Mouse (Mus musculus) C2C12 (cell line): ENCODE results near the gene Cisd3. TPM values are rescaled to one million over a fixed set of nuclear protein-coding genes. Genes with fewer than 3 reads are reported as not detected.

ENCODE experiments used
- H3K27me3 ChIP-seq: one replicate; pipeline ENCODE4 v1.6.1; 2011; ENCODE audit not compliant: control insufficient read depth, insufficient read depth, insufficient read length
- H3K36me3 ChIP-seq: one replicate; pipeline ENCODE4 v1.6.1; 2011; ENCODE audit not compliant: control insufficient read depth, insufficient read depth
- H3K4me3 ChIP-seq: one replicate; pipeline ENCODE4 v1.5.1; 2011; ENCODE audit warnings: mild to moderate bottlenecking, control low read depth; ENCODE audit not compliant: poor library complexity, insufficient read depth, severe bottlenecking
- H3K79me2 ChIP-seq: one replicate; pipeline ENCODE4 v1.6.1; 2011; ENCODE audit not compliant: control insufficient read depth, insufficient read depth
- H3K79me3 ChIP-seq: one replicate; pipeline ENCODE4 v1.6.1; 2011; ENCODE audit warnings: low read depth, control low read depth
- H3ac ChIP-seq: one replicate; pipeline ENCODE3; 2011; ENCODE audit warnings: low read depth; ENCODE audit not compliant: control insufficient read depth, insufficient read length
- CEBPB ChIP-seq: IDR thresholded peaks from one replicate; pipeline ENCODE4 v1.6.1; 2011; ENCODE audit warnings: low read depth, mild to moderate bottlenecking, control low read depth, moderate library complexity
- CTCF ChIP-seq: IDR thresholded peaks from one replicate; pipeline ENCODE4 v1.5.1; 2011; ENCODE audit not compliant: control insufficient read depth, insufficient read depth, insufficient read length
- FOSL1 ChIP-seq: IDR thresholded peaks from one replicate; pipeline ENCODE4 v1.8.0; 2011; ENCODE audit warnings: mild to moderate bottlenecking, low read length; ENCODE audit not compliant: poor library complexity, insufficient read depth, severe bottlenecking
- MAX ChIP-seq: IDR thresholded peaks from one replicate; pipeline ENCODE4 v1.6.1; 2011; ENCODE audit warnings: mild to moderate bottlenecking, control low read depth
- MYOD1 ChIP-seq: IDR thresholded peaks from one replicate; pipeline ENCODE4 v1.6.1; 2011; ENCODE audit warnings: low read depth; ENCODE audit not compliant: control insufficient read depth, insufficient read length
- MYOG ChIP-seq: IDR thresholded peaks from one replicate; pipeline ENCODE4 v1.6.1; 2011; ENCODE audit not compliant: control insufficient read depth, insufficient read length; ENCODE audit errors: extremely low read depth
- USF1 ChIP-seq: IDR thresholded peaks from one replicate; pipeline ENCODE4 v1.6.1; 2011; ENCODE audit warnings: low read depth, mild to moderate bottlenecking, control low read depth, moderate library complexity
- polyA plus RNA-seq: library from polyadenylated mRNA; unstranded; fragments of >200 nt; fragmentation: generic; extraction: Trizol; gene quantifications from one replicate; pipeline ENCODE4 v1.2.1, GENCODE M21; 2012; ENCODE audit warnings: missing spikeins

Gene Cisd3
- polyA plus RNA-seq, 1 experiment: 110 TPM

DNA sequence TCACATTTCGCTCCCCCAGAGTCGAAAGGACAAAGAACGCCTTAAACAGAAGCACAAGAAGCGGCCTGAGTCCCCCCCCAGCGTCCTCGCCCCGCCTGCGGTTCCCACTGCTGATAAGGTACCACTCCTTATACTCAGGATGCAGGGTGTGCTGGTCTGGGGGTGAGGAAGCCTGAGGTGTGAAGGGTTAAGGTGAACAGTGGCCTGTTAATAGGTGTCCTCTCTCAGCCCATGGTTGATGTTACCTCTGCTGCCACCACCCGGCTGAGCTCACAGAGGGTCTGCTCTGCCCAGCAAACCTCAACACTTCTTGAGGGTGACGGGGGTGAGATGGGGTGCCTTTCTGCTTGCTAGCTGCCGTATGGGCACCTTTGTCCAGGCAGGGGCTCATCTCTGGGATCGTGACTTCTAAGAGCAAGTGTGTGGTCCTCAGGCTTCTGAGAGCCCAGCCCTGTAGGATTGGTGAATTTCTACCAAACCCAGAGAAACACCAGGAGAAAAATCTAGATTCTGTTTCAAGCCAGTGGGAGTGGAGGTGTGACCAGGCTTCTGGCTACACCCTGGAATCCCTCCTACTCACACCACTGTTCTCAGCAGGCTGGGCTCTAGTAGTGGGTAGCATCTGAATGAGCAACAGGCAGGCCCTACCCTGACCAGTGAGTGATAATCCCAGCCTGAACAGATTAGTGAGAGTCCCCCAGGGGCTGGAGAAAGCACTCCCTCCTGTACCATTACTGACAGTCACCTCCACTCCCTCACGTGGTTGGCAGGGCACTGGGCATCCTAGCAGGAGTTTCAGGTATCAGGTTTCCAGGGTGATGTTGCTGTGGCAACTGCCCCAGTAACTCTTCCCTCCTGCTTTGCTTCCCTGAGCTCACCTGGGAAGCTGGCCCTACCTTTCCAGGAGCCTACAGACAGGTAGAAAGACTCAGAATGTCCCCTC, 15.1 kb upstream of the Cisd3 start:
- peaks cover 12% of the 10 kb centered on the region for H3K79me2 ChIP-seq

DNA sequence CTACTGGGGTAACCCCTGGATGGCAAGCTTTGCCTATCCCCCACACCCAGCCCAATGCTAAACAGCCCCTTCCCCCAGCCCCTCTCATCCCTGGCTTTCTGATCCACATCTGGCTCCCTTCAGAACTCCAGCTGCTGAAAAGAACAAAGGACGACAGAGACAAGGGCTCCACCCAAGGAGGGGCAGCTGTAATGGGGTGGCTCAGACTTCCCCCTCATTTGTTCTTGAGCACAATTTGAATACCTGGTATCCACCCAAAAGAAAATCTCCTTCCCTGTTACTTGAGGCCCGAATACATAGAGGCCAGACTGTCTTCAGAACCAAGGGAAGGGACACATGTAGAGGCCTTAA, 14.5 kb upstream of the Cisd3 start:
- Histone ChIP-seq H3K79me2 (peaks cover 6% of the 10 kb centered on the region), H3K4me3 (no peak overlapping the region), H3K79me3 (no peaks in the 10 kb centered on the region), H3K27me3 (no peaks in the 10 kb centered on the region), H3ac (no peak overlapping the region), H3K36me3 (peaks cover 58% of the 10 kb centered on the region)
- no peak for TF ChIP-seq USF1
- TF ChIP-seq FOSL1: no peak
- no peak for TF ChIP-seq MYOD1
- no peak for TF ChIP-seq CEBPB
- no peak for TF ChIP-seq MAX
- TF ChIP-seq CTCF: no peak
- TF ChIP-seq MYOG: no peak

More for the DNA sequence above, 15.1 kb upstream of the Cisd3 start:
- TF ChIP-seq MAX (no peak), CEBPB (no peak), MYOG (no peak), MYOD1 (no peak), CTCF (no peak), USF1 (no peak), FOSL1 (no peak)
- H3K27me3 ChIP-seq: no peaks in the 10 kb centered on the region
- H3ac ChIP-seq: no peak overlapping the region
- peaks cover 4% of the 10 kb centered on the region for H3K79me3 ChIP-seq
- no peak overlapping the region for H3K4me3 ChIP-seq
- H3K36me3 ChIP-seq: peaks cover 59% of the 10 kb centered on the region

DNA sequence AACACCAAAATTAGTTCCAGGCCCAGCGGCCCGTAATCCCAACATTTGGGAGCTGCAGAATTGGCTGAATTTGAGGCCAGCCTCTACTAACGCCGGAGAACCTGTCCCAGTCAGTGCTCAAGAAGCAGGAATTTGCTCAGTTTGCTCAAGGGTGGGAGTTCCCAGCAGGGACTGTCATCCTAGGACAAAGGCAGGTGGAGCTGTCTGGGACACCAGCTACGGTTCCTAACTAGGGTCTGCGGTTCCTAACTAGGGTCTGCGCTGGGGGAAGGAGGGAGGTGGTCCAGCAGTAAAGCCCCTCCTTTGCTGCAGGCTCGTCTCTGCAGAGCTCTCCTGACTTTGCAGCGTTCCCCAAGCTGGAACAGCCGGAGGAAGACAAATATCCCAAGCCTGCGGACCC, 12.5 kb upstream of the Cisd3 start:
- Histone ChIP-seq H3K27me3 (no peaks in the 10 kb centered on the region), H3K36me3 (peaks cover 54% of the 10 kb centered on the region), H3K79me3 (no peaks in the 10 kb centered on the region), H3K79me2 (no peaks in the 10 kb centered on the region), H3ac (no peak overlapping the region), H3K4me3 (no peak overlapping the region)
- TF ChIP-seq FOSL1: no peak
- no peak for TF ChIP-seq CTCF
- no peak for TF ChIP-seq MYOG
- no peak for TF ChIP-seq MAX
- no peak for TF ChIP-seq MYOD1
- TF ChIP-seq USF1: no peak
- TF ChIP-seq CEBPB: no peak

DNA sequence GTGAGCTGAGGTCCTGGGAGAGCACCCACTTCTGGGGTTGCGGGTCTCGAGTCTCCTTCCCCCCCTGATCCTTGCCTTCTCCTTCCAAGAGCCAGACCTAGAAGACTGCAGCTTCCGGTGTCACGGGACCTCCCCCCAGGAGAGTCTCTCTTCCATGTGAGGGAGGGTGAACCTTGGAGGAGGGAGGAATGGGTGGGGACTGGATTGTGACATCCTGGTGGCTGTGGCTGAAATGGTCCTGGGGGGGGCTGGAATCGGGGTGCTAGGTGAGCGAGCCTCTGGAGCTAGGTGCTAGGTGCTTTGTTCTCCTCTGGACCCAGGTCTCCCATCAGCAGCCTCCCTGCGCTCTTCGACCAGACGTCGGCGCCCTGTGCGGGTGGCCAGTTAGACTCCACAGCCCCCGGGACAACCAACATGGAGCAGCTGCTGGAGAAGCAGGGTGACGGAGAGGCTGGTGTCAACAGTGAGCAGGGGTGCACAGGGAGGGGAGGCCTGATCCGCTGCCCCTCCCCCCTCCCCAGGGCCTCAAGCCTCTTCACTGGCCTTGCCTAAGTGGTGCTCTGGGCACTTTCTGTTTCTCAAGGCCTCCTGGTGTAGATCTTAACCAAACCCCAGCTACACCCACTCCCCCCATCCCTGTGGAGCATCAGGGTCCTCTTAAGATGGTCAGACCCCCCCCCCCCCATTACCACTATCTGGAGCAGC, 9.4 kb upstream of the Cisd3 start:
- Histone ChIP-seq H3K4me3 (no peak overlapping the region), H3K79me3 (no peaks in the 10 kb centered on the region), H3K27me3 (no peaks in the 10 kb centered on the region), H3K79me2 (no peaks in the 10 kb centered on the region), H3K36me3 (peaks cover 65% of the 10 kb centered on the region), H3ac (no peak overlapping the region)
- no peak for TF ChIP-seq CEBPB
- TF ChIP-seq USF1: no peak
- TF ChIP-seq MAX: no peak
- no peak for TF ChIP-seq MYOG
- TF ChIP-seq CTCF: no peak
- no peak for TF ChIP-seq FOSL1
- no peak for TF ChIP-seq MYOD1

DNA sequence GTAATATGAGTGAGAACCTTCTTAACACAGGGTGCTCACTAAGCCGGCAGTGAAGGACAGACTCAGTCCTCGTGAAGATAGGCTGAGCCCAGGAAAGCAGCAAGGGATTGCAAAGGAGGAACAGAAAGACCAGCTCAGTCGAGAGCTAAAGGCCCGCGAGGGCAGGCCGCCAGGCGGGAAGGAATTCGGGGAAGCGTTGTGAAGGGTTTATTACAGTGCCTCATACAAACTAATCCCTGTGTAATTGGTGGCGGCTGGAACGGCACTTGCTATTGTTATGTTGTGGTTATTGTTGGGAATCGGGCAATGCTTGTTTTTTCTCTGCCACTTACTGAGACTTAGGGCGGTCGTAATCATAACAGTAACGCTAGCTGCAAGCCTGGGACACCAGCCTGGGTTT, 8.2 kb upstream of the Cisd3 start:
- no peaks in the 10 kb centered on the region for H3K79me2 ChIP-seq
- H3K36me3 ChIP-seq: peaks cover 60% of the 10 kb centered on the region
- TF ChIP-seq CEBPB: no peak
- TF ChIP-seq USF1: no peak
- TF ChIP-seq MYOG: no peak
- no peak for TF ChIP-seq MYOD1
- TF ChIP-seq MAX: no peak
- no peak for TF ChIP-seq FOSL1
- TF ChIP-seq CTCF: no peak
- no peak overlapping the region for H3ac ChIP-seq
- H3K27me3 ChIP-seq: no peaks in the 10 kb centered on the region
- no peak overlapping the region for H3K4me3 ChIP-seq
- H3K79me3 ChIP-seq: no peaks in the 10 kb centered on the region
